Mouse (Mus musculus) hindbrain, embryonic 11.5 days (tissue): ENCODE data around the gene Ube4a. TPM values are rescaled to one million over a fixed set of nuclear protein-coding genes. Genes with fewer than 3 reads are reported as not detected.

ENCODE experiments used
- ATAC-seq: fragments of 200-750 bp; cut with Nextera tagmentation; 2 replicates; pipeline ENCODE4 v1.8.0; 2017; ENCODE audit warnings: mild to moderate bottlenecking, moderate TSS enrichment, moderate library complexity; ENCODE audit not compliant: low FRiP score
- DNase-seq: peaks from one replicate; pipeline ENCODE4 v3.0.0-alpha.2; 2015; ENCODE audit warnings: low spot score
- H3K27ac ChIP-seq: fragments of 300-500 bp; sonication (generic); 2 replicates; pipeline ENCODE4 v1.5.1; 2014; ENCODE audit warnings: mild to moderate bottlenecking, low read depth, low read length
- H3K27me3 ChIP-seq: fragments of 300-500 bp; sonication (generic); 2 replicates; pipeline ENCODE4 v1.6.1; 2014; ENCODE audit warnings: mild to moderate bottlenecking, low read length, moderate library complexity, mixed read lengths; ENCODE audit not compliant: control insufficient read depth, insufficient read depth
- H3K36me3 ChIP-seq: fragments of 300-500 bp; sonication (generic); 2 replicates; pipeline ENCODE4 v1.6.1; 2014; ENCODE audit warnings: mild to moderate bottlenecking, low read length, moderate library complexity, mixed read lengths; ENCODE audit not compliant: control insufficient read depth, insufficient read depth
- H3K4me1 ChIP-seq: fragments of 300-500 bp; sonication (generic); replicated peaks from 2 replicates; pipeline ENCODE4 v1.6.1; 2014; ENCODE audit warnings: low read length, mixed read lengths; ENCODE audit not compliant: control insufficient read depth, insufficient read depth
- H3K4me2 ChIP-seq: fragments of 300-500 bp; sonication (generic); replicated peaks from 2 replicates; pipeline ENCODE4 v1.6.1; 2014; ENCODE audit warnings: mild to moderate bottlenecking, low read depth, low read length
- H3K4me3 ChIP-seq: fragments of 300-500 bp; sonication (generic); 2 replicates; pipeline ENCODE4 v1.5.1; 2014; ENCODE audit warnings: low read depth, low read length
- H3K9ac ChIP-seq: fragments of 300-500 bp; sonication (generic); 2 replicates; pipeline ENCODE4 v1.6.1; 2014; ENCODE audit warnings: low read depth, low read length
- H3K9me3 ChIP-seq: fragments of 300-500 bp; sonication (generic); 2 replicates; pipeline ENCODE4 v1.6.1; 2016; ENCODE audit warnings: low read length; ENCODE audit not compliant: control insufficient read depth
- WGBS: fragments of 180-500 bp; shearing (Covaris S2); extraction: QIAGEN DNeasy Blood & Tissue Kit; methylation state at CpG from one replicate; pipeline ENCODE4 v1.1.7; 2014; 5-methylcytosine and 5-hydroxymethylcytosine counted together
- polyA plus RNA-seq: library from polyadenylated mRNA; unstranded; fragments of >200 nt; fragmentation: Nextera tagmentation; extraction: Ambion mirVana; gene quantifications from 2 replicates; pipeline ENCODE4 v1.2.1, GENCODE M21; 2014

The Ube4a gene
- polyA plus RNA-seq, 1 experiment from 2014 or later = 47.3 TPM

DNA sequence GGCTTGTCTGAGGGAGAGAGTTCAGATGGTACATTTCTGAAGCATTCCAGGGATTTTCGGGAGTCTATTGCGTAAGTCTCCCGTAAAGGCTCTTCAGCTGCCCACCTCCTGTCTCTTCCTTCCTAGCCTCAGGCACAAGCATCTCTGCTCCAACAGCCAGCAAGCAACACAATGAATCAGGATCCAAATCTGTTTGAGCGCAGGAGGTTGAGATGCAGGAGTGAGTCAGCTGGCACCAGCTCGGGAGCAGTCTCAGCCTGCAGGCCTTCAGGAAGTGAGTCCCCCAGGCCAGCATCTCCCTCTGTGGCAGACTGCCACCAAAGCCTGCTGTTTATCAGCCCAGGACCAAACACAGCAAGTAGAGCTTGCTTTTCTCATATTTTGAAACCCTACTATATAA lies 60.4 kb downstream of the Ube4a start:
- no peaks in the 10 kb centered on the region for H3K9me3 ChIP-seq
- H3K27ac ChIP-seq = no peak overlapping the region
- no peaks in the 10 kb centered on the region for H3K27me3 ChIP-seq
- no peak overlapping the region for H3K4me2 ChIP-seq
- H3K4me3 ChIP-seq = no peak overlapping the region
- ATAC-seq = no peak
- no peaks in the 10 kb centered on the region for H3K4me1 ChIP-seq
- DNase-seq = no peak
- WGBS = 78% methylated on average over 5 of the region's 5 CpGs
- H3K9ac ChIP-seq = no peak overlapping the region
- H3K36me3 ChIP-seq = no peaks in the 10 kb centered on the region

DNA sequence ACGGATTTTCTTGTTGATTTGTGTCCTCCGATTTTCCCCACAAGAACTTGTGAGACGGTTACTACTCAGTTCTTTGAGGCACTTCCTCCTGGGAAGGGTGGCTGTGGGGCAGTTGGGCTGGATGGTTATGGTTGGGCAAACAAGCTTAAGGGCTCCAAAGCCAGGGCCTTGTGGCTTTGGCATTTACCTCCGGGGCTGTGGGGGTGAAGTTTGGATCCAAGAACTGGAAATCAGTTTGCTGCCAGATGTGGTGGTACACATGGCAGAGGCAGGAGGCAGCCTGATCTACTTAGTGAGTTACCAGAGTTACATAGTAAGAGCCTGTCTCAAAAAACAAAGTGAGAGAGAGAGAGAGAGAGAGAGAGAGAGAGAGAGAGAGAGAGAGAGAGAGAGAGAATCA lies 61.5 kb downstream of the Ube4a start:
- H3K4me1 ChIP-seq = no peaks in the 10 kb centered on the region
- no peaks in the 10 kb centered on the region for H3K27me3 ChIP-seq
- DNase-seq (no peak), ATAC-seq (no peak)
- H3K4me2 ChIP-seq = no peak overlapping the region
- no peaks in the 10 kb centered on the region for H3K36me3 ChIP-seq
- no peak overlapping the region for H3K4me3 ChIP-seq
- H3K9me3 ChIP-seq = no peaks in the 10 kb centered on the region
- 80% methylated on average over 4 of the region's 4 CpGs for WGBS
- no peak overlapping the region for H3K9ac ChIP-seq
- no peak overlapping the region for H3K27ac ChIP-seq

- Histone ChIP-seq H3K27ac (no peak overlapping the region), H3K9ac (no peak overlapping the region), H3K4me1 (no peaks in the 10 kb centered on the region), H3K27me3 (no peaks in the 10 kb centered on the region), H3K36me3 (no peaks in the 10 kb centered on the region), H3K4me2 (no peak overlapping the region), H3K4me3 (no peak overlapping the region), H3K9me3 (no peaks in the 10 kb centered on the region)
- no peak for DNase-seq
- no peak for ATAC-seq
- 75% methylated on average over 4 of the region's 4 CpGs for WGBS
These were observed 65.0 kb downstream of the Ube4a start for GRCm38 (mm10) chr9:44900402-44900801.

- Histone ChIP-seq H3K36me3 (no peaks in the 10 kb centered on the region), H3K4me2 (no peak overlapping the region), H3K27me3 (no peaks in the 10 kb centered on the region), H3K9ac (no peak overlapping the region), H3K4me1 (no peaks in the 10 kb centered on the region), H3K4me3 (no peak overlapping the region), H3K9me3 (no peaks in the 10 kb centered on the region), H3K27ac (no peak overlapping the region)
- no peak for DNase-seq
- ATAC-seq = no peak
- 82% methylated on average over 3 of the region's 3 CpGs for WGBS
These were observed 65.7 kb downstream of the Ube4a start for GRCm38 (mm10) chr9:44899716-44900115.

DNA sequence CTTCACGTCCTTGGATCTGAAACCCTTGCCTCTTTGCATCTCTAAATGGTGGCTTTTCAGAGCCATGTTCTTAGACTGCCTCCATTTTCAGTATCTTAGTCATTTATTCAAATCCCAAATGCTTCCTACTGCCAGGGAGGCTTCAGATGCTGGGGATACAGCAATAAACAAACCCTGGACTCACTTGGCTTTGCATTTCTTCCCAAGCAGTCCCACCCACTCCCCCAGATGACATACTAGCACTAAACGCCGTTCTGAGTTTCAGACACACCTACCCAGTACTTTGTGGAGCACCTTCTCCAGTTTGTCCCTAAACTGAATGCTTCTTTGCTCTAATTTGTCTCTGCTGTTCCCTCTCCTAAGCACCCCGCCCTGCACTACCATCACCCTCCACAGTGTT lies 68.4 kb downstream of the Ube4a start:
- no peak for ATAC-seq
- no peak overlapping the region for H3K9ac ChIP-seq
- no peaks in the 10 kb centered on the region for H3K9me3 ChIP-seq
- no peak overlapping the region for H3K27ac ChIP-seq
- H3K4me3 ChIP-seq = no peak overlapping the region
- H3K36me3 ChIP-seq = no peaks in the 10 kb centered on the region
- H3K4me2 ChIP-seq = no peak overlapping the region
- DNase-seq = no peak
- no peaks in the 10 kb centered on the region for H3K27me3 ChIP-seq
- no peaks in the 10 kb centered on the region for H3K4me1 ChIP-seq
- WGBS = 67% methylated on average over 4 of the region's 4 CpGs

DNA sequence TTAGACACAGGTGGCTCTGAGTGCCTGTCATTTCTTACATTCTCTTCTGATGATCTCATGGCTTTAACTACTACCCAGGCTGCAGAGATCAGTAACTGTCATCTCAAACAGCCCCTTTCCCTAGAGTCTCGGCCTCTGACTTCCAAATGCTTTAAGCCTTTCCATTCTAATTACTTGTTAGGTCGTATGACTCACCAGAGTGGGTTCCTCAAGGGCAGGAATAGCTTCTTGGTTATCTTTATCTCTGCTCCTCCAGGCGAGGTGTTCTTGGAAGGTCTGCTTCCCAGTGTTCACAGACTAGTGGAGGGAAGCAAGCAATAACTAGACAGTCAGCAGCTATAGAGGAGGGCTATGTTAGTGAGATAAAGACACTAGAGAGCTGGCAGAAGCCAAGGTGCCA lies 72.7 kb downstream of the Ube4a start:
- no peak overlapping the region for H3K4me2 ChIP-seq
- H3K27me3 ChIP-seq = no peaks in the 10 kb centered on the region
- no peak for DNase-seq
- H3K36me3 ChIP-seq = no peaks in the 10 kb centered on the region
- H3K9me3 ChIP-seq = no peaks in the 10 kb centered on the region
- no peak overlapping the region for H3K4me3 ChIP-seq
- H3K9ac ChIP-seq = no peak overlapping the region
- ATAC-seq = no peak
- H3K4me1 ChIP-seq = no peaks in the 10 kb centered on the region
- WGBS = 70% methylated on average over 3 of the region's 3 CpGs
- H3K27ac ChIP-seq = no peak overlapping the region

GRCm38 (mm10) chr9:44891210-44891609 lies 74.2 kb downstream of the Ube4a start:
- H3K36me3 ChIP-seq = no peaks in the 10 kb centered on the region
- 82% methylated on average over 6 of the region's 6 CpGs for WGBS
- no peak overlapping the region for H3K4me3 ChIP-seq
- no peaks in the 10 kb centered on the region for H3K27me3 ChIP-seq
- DNase-seq (no peak), ATAC-seq (no peak)
- H3K27ac ChIP-seq = no peak overlapping the region
- H3K4me2 ChIP-seq = no peak overlapping the region
- H3K9ac ChIP-seq = no peak overlapping the region
- no peaks in the 10 kb centered on the region for H3K4me1 ChIP-seq
- no peaks in the 10 kb centered on the region for H3K9me3 ChIP-seq

DNA sequence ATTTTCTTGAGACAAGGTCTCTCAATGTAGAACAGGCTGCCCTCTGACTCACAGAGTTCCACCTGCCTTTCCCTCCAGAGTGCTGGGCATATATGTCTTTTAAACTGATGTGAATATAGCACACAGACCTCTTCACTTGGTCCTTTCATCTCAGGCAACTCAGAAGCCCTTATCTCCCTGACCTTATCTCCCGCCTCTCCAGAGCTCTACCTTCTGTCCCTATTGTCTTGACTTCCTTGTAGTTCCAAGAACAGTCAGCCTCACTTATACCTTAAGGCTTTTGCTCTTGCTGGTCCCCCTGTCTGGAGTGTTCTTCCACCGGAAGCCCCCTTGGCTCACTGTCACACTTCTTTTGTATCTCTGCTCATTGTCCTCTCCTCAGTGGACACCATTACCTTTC lies 75.3 kb downstream of the Ube4a start:
- ATAC-seq = no peak
- no peak overlapping the region for H3K9ac ChIP-seq
- DNase-seq = no peak
- H3K9me3 ChIP-seq = no peaks in the 10 kb centered on the region
- H3K36me3 ChIP-seq = no peaks in the 10 kb centered on the region
- H3K27me3 ChIP-seq = no peaks in the 10 kb centered on the region
- no peaks in the 10 kb centered on the region for H3K4me1 ChIP-seq
- H3K4me3 ChIP-seq = no peak overlapping the region
- no peak overlapping the region for H3K27ac ChIP-seq
- H3K4me2 ChIP-seq = no peak overlapping the region
- WGBS = 56% methylated on average over 2 of the region's 2 CpGs

- WGBS = 84% methylated on average over 7 of the region's 7 CpGs
- no peak overlapping the region for H3K4me3 ChIP-seq
- H3K9me3 ChIP-seq = no peaks in the 10 kb centered on the region
- H3K4me2 ChIP-seq = no peak overlapping the region
- no peak for DNase-seq
- H3K27me3 ChIP-seq = no peaks in the 10 kb centered on the region
- no peak for ATAC-seq
- H3K9ac ChIP-seq = no peak overlapping the region
- H3K27ac ChIP-seq = no peak overlapping the region
- no peaks in the 10 kb centered on the region for H3K4me1 ChIP-seq
- H3K36me3 ChIP-seq = no peaks in the 10 kb centered on the region
These were observed 77.2 kb downstream of the Ube4a start for GRCm38 (mm10) chr9:44888114-44888624.
